Mouse (Mus musculus) liver, postnatal 0 days (tissue): ENCODE measurements at regions not wholly inside any gene's neighbourhood (a gene's known extent, or its start where the extent isn't known, plus 50 kb on each side); places are given as distances from the start of the nearest gene placed in this dataset.

Experiments used
- CTCF ChIP-seq: sonication (generic); IDR thresholded peaks from 2 replicates; pipeline ENCODE4 v1.5.1; 2016; ENCODE audit warnings: antibody characterized with exemption, low read depth
- EP300 ChIP-seq: IDR thresholded peaks from 2 replicates; pipeline ENCODE4 v1.6.1; 2016; ENCODE audit warnings: antibody characterized with exemption, low read depth, mild to moderate bottlenecking

- no peak for TF ChIP-seq CTCF
- TF ChIP-seq EP300 = no peak
Observed at GRCm38 (mm10) chr6:94765724-94766123, 65.8 kb upstream of the Lrig1 start.
